Mouse (Mus musculus) megakaryocyte progenitor cell, adult 5-6 weeks (primary cell): ENCODE results near the gene Golt1b. TPM values are rescaled to one million over a fixed set of nuclear protein-coding genes. Genes with fewer than 3 reads are reported as not detected.
"Not testable (repeated sequence)": the region's sequence is repeated elsewhere in the genome, so short reads cannot be mapped to it uniquely, and the experiment has no call there.

Experiments used
- ATAC-seq: replicated peaks from 2 replicates; pipeline ENCODE4 v1.8.0; 2016; ENCODE audit warnings: mild to moderate bottlenecking, moderate TSS enrichment, inconsistent platforms; ENCODE audit not compliant: poor library complexity
- total RNA-seq, 2 experiments: library from RNA; stranded (forward) in 1 of 2; stranded (reverse) in 1 of 2; fragments of 157-497, 149-512 nt in 1 of 2; fragments of 200-1000 nt in 1 of 2; gene quantifications; 2 replicates each; pipeline versions ENCODE4 v1.2.3 to v1.2.4; 2015 to 2017

Golt1b gene
- total RNA-seq (2015), result 32.4 and 36.8 TPM in 2 replicates
- total RNA-seq (2017), result 33.1 and 40.1 TPM in 2 replicates

GRCm38 (mm10) chr6:142387011-142387754 is at the start of gene Golt1b, which contains the start of gene Recql:
Gene Golt1b, plus strand, starts transcription at chr6:142387221.
Gene Recql, minus strand, starts transcription at chr6:142387087.
- peak; percentile 91 for ATAC-seq

GRCm38 (mm10) chr6:142338961-142339360 is 48.1 kb upstream of the Golt1b start:
- ATAC-seq, result no peak

GRCm38 (mm10) chr6:142339576-142339975 is 47.4 kb upstream of the Golt1b start:
- no peak for ATAC-seq

- ATAC-seq, result peak; percentile 38
These were observed 43.5 kb upstream of the Golt1b start for GRCm38 (mm10) chr6:142343561-142343960.

- peak; percentile 88 for ATAC-seq
These were observed 41.5 kb upstream of the Golt1b start, which contains the start of gene Pyroxd1 for GRCm38 (mm10) chr6:142345440-142346038. Gene Pyroxd1, plus strand, starts transcription at chr6:142345654.

GRCm38 (mm10) chr6:142346181-142347110 is 40.6 kb upstream of the Golt1b start:
- peak; percentile 18; the same call in 1 of the 2 replicates for ATAC-seq

- ATAC-seq, result no peak
These were observed 39.3 kb upstream of the Golt1b start for GRCm38 (mm10) chr6:142347431-142348385.

- not testable (repeated sequence) for ATAC-seq
These were observed 34.9 kb upstream of the Golt1b start for GRCm38 (mm10) chr6:142352099-142352498.

- ATAC-seq, result no peak
These were observed 29.9 kb upstream of the Golt1b start for GRCm38 (mm10) chr6:142357106-142357505.

GRCm38 (mm10) chr6:142362036-142362435 is 25.0 kb upstream of the Golt1b start:
- ATAC-seq, result no peak

GRCm38 (mm10) chr6:142363019-142363576 is 23.9 kb upstream of the Golt1b start:
- peak; percentile 56 for ATAC-seq

GRCm38 (mm10) chr6:142365742-142366472 is 21.1 kb upstream of the Golt1b start:
- ATAC-seq, result no peak

GRCm38 (mm10) chr6:142366473-142367018 is 20.5 kb upstream of the Golt1b start:
- ATAC-seq, result no peak

- ATAC-seq, result no peak
These were observed 19.5 kb upstream of the Golt1b start for GRCm38 (mm10) chr6:142367565-142367964.

- ATAC-seq, result no peak
These were observed 17.5 kb upstream of the Golt1b start for GRCm38 (mm10) chr6:142369568-142369967.

GRCm38 (mm10) chr6:142377081-142377480 is 9.9 kb upstream of the Golt1b start:
- no peak for ATAC-seq

- no peak for ATAC-seq
These were observed 8.3 kb upstream of the Golt1b start for GRCm38 (mm10) chr6:142378576-142379330.

- ATAC-seq, result 0 out of 2 replicates have a peak, but pooled peaks have one; percentile 21
These were observed 7.1 kb upstream of the Golt1b start for GRCm38 (mm10) chr6:142379961-142380360.
